Mouse (Mus musculus) adrenal gland, postnatal 14 days (tissue): ENCODE data around the gene Qprt. TPM values are rescaled to one million over a fixed set of nuclear protein-coding genes. Genes with fewer than 3 reads are reported as not detected.

Experiments used
- DNase-seq: peaks from one replicate; pipeline ENCODE4 v3.0.0; 2021; ENCODE audit warnings: mixed read lengths
- total RNA-seq: library from RNA; stranded (reverse); gene quantifications from 2 replicates; pipeline ENCODE4 v1.2.3, GENCODE M21; 2021

The Qprt gene
- total RNA-seq, 1 experiment from 2014 or later = 11.4 TPM

DNA sequence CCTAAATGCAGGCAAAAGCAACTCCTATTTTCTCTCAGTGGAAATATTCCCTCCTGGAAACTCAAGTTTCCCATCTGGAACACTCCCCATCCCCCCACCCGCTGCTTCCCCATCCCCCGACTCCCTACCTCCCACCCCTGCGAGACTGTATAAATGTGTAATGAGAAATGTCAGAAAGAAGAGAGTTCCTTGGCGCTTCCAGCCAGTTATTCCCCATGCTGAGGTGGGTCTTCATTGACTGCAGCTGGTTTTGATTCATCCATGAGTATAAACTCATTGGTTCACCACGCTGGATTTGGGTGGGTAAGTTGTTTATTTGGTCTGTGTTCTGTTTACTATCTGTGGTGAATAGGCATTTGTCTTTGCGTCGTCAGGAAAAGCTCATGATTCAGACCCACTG lies 25.6 kb downstream of the Qprt start:
- DNase-seq = no peak

DNA sequence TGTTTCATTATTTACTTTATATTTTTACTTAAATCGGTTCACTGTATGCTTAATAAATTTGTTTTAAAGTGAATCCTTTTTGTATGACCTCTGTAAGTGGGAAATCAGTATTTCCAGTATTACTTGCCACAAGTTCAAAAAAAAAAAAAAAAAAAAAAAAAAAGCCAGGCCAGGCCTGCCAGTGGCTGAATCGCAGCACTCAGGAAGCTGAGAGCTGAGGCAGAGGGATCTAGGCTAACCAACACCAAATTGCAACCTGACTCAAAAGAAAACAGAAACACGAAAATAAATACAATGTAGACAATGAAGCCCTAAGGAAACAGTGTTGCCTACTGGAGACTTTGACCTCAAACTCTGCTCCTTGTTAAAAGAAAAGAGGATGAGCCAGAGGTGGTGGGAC lies 28.1 kb downstream of the Qprt start:
- DNase-seq = no peak

DNA sequence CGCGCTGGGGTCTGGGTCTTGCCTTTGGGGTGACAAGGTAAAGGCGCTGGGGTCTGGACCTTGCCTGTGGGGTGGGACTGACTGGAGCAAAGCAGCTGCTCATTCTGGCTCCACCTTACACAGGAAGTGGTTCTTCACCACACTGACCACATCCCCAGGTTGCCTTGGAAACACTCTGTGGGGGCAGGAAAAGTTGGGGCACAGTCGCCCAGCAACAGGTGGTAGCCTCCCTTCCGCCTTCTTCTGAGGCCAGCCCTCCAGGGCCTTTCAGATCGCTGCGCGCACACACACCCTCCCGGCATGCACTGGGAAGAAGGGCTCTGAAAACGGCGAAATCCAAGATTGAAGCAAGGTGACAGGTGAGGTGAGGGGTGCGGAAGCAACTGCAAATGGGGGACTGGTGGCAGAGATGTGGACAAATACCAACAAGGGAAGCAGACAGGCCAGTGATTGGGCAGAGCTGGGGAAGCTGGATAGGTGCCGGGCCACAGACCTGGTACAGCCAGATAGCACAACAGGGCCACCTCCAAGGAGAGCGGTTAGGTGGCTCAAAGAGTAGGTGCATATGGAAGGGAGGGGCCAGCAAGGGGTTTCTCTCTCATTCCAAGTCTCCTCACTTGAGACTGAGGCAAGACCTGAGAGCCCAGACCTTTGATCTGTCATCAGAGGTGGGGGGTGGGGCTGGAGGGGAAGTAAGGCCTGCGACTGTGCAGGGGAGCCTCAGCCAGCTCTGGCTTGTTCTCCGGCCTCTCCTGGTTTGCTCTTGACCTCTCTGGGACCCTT lies 30.7 kb downstream of the Qprt start, which contains the start of gene AI467606:
AI467606 (plus strand) TSS at position 246 of the 783 bp plus-strand sequence.
- DNase-seq = peak; percentile 68

DNA sequence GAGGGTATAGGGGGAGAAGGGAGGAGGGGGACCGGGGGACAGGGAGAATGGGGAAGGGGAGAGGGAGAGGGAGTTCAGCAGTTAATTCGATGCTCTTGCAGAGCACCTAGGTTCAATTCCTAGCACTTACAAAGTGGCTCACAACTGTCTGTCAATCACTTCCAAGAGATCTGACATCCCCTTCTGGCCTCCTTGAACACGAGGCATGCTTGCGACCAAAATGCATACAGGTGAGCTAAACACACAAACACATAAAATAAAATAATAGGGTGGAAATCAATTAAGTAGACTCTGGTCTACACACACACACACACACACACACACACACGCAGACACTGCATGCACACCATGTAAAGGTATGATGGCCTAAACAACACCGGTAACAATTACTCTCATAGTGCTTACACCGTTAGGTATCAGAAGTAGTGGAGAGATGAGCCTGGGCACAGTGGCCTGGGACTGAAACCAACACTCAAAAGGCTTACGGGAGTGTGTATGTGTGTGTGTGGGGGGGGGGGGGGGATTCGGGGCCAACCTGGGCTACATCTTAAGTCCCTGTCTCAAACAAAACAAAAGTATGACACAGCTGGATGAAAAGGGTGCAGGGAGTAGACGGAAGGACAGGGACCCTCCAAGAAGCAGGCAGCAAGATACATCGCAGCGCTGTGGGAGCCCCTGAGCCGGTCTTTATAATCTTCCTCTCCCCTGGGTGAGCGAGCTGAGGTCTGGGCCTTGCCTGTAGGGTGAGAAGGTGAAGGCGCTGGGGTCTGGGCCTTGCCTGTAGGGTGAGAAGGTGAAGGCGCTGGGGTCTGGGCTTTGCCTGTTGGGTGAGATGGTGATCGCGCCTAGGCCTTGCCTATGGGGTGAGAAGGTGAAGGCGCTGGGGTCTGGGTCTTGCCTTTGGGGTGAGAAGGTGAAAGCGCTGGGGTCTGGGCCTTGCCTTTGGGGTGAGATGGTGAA lies 31.6 kb downstream of the Qprt start:
- DNase-seq = no peak

DNA sequence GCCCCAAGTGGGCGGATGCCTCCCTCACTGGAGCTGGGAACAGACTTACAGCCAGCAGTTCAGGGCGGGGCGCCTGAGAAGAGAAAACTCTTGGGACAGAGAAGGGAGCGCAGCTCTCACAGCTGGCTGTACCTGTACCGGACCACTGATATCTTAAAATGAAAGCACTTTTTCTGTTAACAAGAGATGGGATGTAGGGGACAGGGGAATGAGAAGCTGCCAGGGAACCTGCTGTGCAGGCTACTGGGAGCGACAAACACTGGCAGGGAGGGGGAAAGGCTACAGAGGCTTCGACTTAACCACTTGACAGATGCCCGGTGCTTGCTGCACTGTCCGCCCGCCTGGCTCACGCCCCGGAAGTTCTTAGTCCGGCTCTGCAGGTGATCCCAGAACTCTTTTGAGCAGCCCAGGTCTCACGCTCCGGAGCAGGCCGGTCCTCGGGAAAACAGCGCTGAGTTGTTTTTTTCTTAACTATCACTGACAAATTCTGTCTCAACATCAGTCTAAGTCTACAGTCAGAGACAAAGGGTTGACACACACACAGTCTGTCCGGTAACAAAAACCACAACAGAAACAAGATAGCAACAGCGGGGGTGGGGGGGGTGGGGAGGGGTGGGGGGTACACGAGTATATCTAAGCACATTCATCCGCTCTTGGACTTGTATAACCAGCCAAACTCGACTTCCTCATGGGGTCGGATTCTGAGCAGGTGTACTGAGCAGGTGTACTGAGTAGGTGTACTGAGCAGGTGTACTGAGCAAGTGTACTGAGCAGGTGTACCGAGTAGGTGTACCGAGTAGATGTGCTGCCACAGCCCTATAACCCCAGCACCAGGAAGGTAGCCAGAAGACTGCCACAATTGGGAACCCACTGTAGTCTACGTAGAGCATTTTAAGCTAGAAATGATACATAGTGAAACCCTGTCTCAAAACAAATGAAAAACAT lies 32.9 kb downstream of the Qprt start:
- no peak for DNase-seq

DNA sequence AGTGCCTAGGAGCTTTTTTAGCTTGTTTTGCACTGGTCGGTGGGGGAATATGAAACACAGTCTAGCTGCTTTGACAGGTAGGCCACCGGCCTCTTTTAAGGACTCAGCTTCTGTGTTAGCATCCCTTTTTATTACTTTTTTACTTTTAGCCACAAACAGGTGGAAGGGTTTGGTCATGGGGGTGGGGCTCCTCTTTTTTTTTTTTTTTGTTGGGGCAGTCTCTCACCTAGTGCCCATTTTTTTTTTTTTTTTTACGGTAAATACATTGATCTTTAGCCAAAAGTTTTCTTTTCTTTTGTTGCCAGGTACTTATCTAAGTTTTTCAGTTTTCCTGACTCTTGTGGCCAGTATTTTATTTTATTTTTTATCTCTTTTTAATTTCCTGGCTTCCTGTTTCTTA lies 33.9 kb downstream of the Qprt start:
- DNase-seq = no peak

DNA sequence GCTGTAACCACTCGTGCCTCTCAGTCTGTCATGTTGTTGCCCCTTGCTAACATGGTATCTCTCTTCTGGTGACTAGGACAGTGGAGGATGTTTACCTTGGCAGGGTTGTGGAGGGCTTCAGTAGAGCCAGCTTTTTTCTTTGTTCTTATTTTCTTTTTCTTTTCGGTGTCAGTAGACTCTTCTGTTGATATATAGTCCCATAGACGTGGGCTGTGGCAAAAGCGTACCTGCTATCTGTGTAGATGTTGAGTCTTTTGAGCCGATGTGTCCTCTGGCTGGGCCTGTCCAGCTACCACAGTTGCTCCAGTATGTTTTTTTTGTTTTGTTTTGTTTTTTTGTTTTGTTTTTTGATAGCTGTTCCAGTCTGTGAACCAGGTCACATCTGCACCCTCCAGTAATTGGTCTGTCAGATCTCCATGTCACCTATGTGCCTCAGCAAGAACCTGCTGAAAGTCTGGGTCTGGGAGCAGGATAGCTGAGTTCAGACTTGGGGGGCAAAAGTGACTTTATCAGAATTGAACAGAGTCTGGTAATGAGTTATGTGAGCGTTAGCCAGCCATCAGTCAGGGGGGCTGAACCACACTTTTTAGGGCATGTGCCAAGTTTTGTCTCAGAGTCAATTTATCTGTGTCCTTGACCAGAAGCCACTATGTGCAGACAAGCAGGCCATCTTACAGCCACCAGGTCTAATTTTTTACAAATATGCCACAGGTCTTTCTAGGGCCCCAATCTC lies 34.6 kb downstream of the Qprt start, which contains the start of gene Zg16:
Zg16 (minus strand) TSS at position 51 of the 733 bp plus-strand sequence.
- peak; percentile 46 for DNase-seq

DNA sequence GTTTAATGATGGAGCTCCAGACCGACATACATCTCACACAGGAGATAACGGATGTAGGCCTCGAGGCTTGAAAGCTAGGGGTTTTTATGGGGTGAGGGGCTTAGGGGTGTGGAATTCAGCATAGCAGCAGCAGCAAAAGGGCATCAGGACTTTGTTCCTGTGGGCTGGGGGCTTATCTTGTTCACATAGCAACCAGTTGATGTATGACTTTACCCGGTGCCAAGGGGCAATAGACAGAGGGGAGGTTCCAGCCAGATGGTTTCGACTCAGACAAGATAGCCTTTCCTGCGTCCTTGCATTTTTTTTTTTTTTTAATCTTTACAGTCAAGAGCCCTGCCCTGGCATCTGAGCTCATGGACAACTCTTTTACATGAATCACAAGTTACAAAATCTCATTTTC lies 36.3 kb downstream of the Qprt start:
- DNase-seq = peak; percentile 26

DNA sequence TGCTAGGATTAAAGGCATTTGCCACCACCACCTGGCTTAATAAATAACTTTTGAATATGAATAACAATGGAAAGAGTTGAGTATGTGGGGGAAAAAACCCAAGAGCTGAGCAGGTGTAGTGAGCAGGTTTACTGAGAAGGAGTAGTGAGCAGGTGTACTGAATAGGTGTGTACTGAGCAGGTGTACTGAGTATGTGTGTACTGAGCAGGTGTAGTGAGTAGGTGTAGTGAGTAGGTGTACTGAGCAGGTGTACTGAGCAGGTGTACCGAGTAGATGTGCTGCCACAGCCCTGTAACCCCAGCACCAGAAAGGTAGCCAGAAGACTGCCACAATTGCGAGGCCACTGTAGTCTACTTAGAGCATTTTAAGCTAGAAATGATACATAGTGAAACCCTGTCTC lies 37.2 kb downstream of the Qprt start:
- no peak for DNase-seq

DNA sequence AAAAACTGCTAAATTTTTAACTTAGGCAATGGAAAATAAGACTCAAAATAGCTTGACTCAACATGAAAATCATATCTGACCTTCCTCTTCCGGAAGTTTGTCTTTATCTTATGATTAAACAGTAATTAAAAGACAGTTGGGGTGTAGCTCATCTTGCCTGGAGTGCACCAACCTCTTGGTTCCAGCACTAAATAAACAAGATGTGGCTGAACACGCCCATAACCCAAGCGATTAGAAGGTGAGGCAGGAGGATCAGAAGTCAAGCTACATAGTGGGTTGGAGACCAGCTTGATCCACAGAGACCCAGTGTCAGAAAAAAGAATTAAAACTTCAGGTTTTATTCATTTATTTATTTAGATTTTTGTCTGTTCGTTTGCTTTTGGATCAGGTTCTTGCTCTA lies 38.3 kb downstream of the Qprt start:
- DNase-seq = no peak

DNA sequence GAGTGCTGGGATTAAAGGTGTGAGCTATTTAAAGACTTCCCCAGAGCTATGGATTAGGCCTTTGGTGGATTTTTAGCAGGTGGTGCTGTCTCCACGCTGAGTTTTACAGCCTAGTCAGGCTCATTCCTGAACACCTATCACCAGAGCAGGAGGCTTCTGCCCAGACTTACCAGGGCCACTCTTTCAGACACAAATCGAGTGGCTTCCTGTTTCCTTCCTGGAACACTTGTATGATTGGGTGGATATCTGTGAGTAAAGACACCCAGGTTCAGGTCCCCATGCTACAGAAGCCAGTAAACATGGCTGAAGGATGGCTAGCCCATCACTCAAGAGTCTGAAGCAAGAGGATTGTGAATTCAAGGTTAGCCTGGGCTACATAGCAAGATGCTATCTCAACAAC lies 39.0 kb downstream of the Qprt start:
- DNase-seq = no peak

DNA sequence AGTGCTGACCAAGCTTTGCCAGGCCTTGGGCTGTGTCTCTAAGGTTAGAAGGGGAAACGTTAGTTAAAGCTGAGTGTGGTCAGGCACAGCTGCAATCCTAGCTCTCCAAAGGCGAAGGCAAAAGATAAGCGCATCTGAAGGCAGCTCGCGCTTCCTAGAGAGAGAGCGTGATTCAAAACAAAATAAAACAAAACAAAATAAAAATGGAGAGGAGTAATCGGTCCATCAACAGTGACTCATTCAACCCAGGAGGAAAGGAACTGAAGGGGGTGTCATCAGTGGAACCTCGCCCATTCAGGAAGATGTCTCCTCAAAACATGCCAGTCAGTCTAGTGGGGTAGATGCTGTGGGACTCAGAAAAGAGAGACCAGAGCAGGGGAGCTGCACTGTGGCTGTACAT lies 39.8 kb downstream of the Qprt start:
- no peak for DNase-seq

DNA sequence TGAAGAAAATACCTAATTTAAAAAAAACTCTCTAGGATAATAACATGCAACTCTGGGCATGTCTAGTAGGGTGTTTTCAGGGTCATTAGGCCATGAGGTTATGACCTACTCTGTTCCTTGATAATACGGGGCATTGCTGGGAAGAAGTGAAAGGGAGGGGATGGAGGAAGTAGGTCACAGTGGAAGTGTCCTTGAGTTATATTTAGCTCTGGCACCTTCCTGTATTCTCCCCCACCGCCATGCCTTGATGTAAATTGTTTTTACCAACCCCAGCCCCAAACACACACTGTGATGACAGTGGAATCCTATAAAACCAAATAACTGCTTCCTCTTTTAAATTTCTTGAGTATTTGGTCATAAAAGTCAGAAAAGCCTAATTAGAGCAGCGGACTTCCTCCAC lies 42.0 kb downstream of the Qprt start:
- no peak for DNase-seq

DNA sequence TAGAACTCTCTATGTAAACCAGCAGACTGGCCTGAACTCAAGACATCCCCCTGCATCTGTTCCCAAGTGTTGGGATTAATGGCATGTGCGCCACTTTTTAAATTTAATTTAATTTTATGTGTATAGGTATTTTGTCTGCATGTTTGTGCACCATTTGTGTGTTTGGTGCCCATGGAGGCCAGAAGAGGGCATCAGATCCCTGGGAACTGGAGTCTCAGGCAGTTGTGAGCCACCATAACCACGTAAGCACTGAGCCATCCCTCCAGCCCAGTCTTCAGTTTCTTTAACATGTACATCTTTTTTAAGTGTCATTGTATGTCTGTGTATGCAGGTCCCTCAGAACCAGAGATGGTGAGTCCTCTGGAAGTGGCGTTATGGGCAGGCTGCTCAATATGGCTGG lies 44.3 kb downstream of the Qprt start:
- DNase-seq = no peak

DNA sequence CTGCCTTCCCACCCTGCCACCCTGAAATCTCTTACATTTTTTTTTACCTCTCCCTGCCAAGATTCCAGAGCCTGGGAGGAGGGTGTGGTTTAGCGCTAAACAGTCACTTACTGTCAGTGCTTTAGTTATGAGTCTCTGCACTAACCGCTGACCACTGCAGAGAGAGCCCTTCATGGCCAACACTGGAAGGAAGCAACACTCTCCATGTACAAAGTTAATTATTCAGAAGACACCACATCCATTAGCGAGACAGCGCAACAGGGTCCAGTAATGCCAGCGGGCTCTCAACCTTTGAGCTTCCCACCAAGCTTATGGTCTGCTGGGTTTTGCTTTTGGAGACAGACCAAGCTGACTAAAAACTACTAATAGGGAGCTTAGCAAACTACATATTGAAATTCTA lies 45.8 kb downstream of the Qprt start:
- no peak for DNase-seq

DNA sequence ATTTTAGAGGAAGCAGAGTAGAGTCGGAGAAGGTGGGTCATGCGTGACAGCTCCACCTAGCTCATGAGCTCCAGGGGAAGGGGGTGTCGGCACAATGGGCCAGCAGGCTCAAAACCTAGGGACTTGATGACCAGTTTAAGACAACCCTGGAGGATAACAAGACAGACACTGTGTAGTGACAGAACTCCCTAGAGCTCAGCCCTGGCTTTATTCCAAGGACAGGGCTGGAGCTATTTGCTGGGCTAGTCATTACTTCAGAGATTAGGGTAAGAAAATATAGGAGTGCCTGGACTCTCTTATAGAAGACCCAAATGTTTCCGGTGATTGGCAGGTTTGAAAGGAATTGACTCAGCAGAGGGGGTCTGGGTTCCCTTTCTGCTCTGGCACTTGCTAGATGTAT lies 48.8 kb downstream of the Qprt start:
- DNase-seq = peak; percentile 68

DNA sequence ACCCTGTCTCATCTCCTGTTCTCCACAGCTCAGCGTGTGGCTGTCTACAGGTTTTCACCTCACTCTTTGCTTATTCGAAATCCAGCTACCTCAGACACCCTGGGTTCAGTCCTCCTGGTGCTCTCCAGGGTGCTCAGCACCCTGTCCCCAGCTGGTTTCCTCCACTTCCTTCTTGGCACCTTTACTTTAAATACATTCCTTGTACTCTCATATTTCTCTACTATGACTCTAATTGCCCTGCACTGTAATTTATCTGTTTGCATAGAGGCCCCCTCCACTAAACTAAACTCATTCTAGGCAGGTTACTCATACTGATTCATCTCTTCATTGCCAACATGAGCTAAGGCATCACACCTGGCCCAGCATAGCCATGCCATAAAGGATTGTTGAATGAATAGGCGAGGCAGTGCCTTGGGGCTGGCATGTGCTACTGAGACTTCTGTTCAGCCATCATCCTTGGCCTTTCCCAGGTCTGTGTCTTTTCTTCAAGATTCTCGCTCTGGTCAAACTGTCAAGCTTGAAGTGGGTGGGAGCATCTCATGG lies 51.1 kb downstream of the Qprt start:
- no peak for DNase-seq

DNA sequence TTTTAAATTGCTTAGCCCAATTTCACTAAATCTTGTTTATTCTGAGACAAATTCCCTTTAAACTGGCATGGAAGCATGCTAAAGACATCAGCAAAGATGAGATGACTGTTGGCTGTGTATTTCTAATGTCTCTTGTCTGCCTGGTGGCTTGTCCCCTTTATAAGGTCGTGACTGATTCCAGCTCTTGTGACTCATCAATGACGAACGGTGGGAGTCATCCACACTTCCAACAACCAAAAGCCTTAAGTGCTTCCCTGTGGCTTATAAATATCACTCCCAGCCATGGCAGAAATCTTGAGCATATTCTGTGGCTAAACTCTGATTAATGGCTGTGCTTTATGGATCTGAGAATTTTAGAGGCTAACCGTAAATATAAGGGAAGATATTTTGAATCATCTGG lies 55.7 kb downstream of the Qprt start:
- peak; percentile 37 for DNase-seq

DNA sequence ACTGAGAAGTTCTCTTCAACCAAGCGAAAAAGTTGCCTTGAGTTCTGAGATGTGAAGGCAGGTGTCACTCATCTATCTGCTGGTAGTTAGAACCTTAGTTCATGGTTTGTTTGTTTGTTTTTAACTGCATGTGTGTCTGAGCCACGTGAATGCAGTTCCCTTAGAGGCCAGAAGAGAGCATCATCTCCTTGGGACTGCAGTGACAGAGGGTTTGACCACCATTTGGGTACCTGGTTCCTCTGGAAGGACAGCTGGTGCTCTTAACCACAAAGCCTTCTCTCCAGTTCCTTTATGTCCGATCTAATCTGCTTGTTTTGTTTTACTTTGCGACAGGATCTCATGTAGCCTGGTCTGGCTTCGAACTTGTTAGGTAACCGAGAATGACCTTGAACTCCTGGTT lies 56.5 kb downstream of the Qprt start:
- no peak for DNase-seq
